Mouse (Mus musculus) erythroblast, adult 5-6 weeks (primary cell): Measurements from ENCODE around the gene Itgb2. TPM values are rescaled to one million over a fixed set of nuclear protein-coding genes. Genes with fewer than 3 reads are reported as not detected.

Experiments used
- ATAC-seq: replicated peaks from 2 replicates; pipeline ENCODE4 v1.8.0; 2016; ENCODE audit warnings: moderate number of reproducible peaks, mild to moderate bottlenecking, moderate TSS enrichment, inconsistent platforms; ENCODE audit not compliant: poor library complexity, low FRiP score, severe bottlenecking
- total RNA-seq, 2 experiments: library from RNA; stranded (forward) in 1 of 2; stranded (reverse) in 1 of 2; fragments of 150-400 nt in 1 of 2; fragments of 200-764, 138-1000 nt in 1 of 2; gene quantifications; 2 replicates each; pipeline versions ENCODE4 v1.2.3 to v1.2.4; 2015 to 2017; ENCODE audit warnings: low replicate concordance in 2 of 2

Itgb2 gene
- total RNA-seq, 2 experiments from 2014 or later, result 55.8 to 74.2 TPM

DNA sequence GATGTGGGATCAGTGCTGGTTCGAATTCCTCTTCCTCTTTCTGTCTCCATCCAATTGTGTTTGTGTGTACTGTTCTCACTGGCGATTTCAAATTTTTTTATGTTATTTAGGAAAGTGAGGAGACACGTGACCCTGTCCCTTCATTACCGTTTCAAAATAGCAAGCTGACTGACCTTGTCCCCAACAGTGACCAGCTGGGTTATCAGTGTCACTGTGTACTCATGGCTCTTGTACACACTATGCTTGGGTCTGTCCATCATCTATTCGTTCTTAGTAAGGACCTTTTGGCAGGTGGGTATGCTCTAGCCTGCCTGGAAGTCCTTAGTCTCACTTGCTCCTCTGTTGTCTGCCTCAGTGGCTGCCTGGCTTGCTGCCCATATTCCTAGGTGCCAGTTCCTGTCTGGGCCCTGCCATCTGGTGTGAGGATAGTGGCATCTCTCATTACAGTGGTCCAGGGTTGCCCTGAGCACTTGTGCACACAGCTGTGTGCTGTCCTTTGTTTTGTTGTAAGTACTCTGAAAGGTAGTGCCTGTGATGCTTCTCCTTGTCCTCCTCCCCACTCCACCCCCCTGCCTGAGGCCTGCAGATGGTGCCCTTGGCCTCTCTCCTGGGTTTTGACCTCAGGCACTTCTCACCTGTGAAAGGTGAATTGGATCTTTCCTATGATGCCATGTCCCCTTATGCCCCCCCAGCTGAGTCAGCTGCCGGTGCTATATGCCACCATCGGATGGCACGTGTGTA, 80.3 kb downstream of the Itgb2 start:
- no peak for ATAC-seq

DNA sequence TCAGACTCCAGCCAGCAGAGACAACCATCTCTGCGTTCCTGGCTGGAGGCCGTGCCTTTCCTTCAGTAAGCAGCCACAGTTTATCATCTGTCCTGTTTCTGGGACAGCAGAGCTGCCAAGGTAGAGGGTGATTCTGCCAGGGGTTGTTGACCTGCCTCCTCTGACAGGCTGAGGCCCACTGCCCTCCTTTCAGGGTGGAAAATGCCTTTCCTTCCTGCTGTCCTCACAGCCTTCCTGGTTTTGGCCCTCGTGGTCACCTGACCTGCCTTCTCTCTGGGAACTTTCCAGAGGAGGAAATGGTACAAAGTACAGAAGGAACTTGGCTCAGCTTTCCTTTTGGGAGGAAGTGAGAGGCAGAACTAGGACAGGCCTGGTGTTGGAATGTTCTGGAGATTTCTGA, 83.4 kb downstream of the Itgb2 start:
- ATAC-seq, result no peak

Other genes with a start within 250 kb of the Itgb2 start
- not detected in 2 replicates for gene Adarb1, start 112.0 kb upstream of the Itgb2 start, total RNA-seq (2015; ENCODE audit: low replicate concordance)
- not detected in 2 replicates for gene Adarb1, start 112.0 kb upstream of the Itgb2 start, total RNA-seq (2017; ENCODE audit: low replicate concordance)
- 4.2 and 6.5 TPM in 2 replicates for gene Fam207a, start 14.5 kb upstream of the Itgb2 start, total RNA-seq (2015; ENCODE audit: low replicate concordance)
- 7.1 and 12.4 TPM in 2 replicates for gene Fam207a, start 14.5 kb upstream of the Itgb2 start, total RNA-seq (2017; ENCODE audit: low replicate concordance)
- 58.8 and 73.6 TPM in 2 replicates for gene Pttg1ip, start 51.5 kb downstream of the Itgb2 start, total RNA-seq (2015; ENCODE audit: low replicate concordance)
- gene Pttg1ip, start 51.5 kb downstream of the Itgb2 start, total RNA-seq (2017; ENCODE audit: low replicate concordance), result 72.6 and 78.0 TPM in 2 replicates
- gene Sumo3, start 75.8 kb downstream of the Itgb2 start, total RNA-seq (2015; ENCODE audit: low replicate concordance), result 6.3 and 20.2 TPM in 2 replicates
- gene Sumo3, start 75.8 kb downstream of the Itgb2 start, total RNA-seq (2017; ENCODE audit: low replicate concordance), result 30.7 and 32.1 TPM in 2 replicates
- not detected in 2 replicates for gene Gm49325, start 75.9 kb downstream of the Itgb2 start, total RNA-seq (2015; ENCODE audit: low replicate concordance)
- gene Gm49325, start 75.9 kb downstream of the Itgb2 start, total RNA-seq (2017; ENCODE audit: low replicate concordance), result not detected in 2 replicates
- 6.1 and 7.5 TPM in 2 replicates for gene Ube2g2, start 92.0 kb downstream of the Itgb2 start, total RNA-seq (2015; ENCODE audit: low replicate concordance)
- 10.5 and 14.4 TPM in 2 replicates for gene Ube2g2, start 92.0 kb downstream of the Itgb2 start, total RNA-seq (2017; ENCODE audit: low replicate concordance)
- not detected in 2 replicates for gene Tspear, start 156.3 kb downstream of the Itgb2 start, total RNA-seq (2015; ENCODE audit: low replicate concordance)
- not detected in 2 replicates for gene Tspear, start 156.3 kb downstream of the Itgb2 start, total RNA-seq (2017; ENCODE audit: low replicate concordance)
- gene Gm19402, start 160.5 kb downstream of the Itgb2 start, total RNA-seq (2015; ENCODE audit: low replicate concordance), result not detected in 2 replicates
- not detected in 2 replicates for gene Gm19402, start 160.5 kb downstream of the Itgb2 start, total RNA-seq (2017; ENCODE audit: low replicate concordance)
- not detected in 2 replicates for gene Gm9508, start 167.0 kb downstream of the Itgb2 start, total RNA-seq (2015; ENCODE audit: low replicate concordance)
- not detected in 2 replicates for gene Gm9508, start 167.0 kb downstream of the Itgb2 start, total RNA-seq (2017; ENCODE audit: low replicate concordance)
- not detected in 2 replicates for gene Gm10272, start 176.4 kb downstream of the Itgb2 start, total RNA-seq (2015; ENCODE audit: low replicate concordance)
- not detected in 2 replicates for gene Gm10272, start 176.4 kb downstream of the Itgb2 start, total RNA-seq (2017; ENCODE audit: low replicate concordance)
- not detected in 2 replicates for gene Gm10024, start 181.2 kb downstream of the Itgb2 start, total RNA-seq (2015; ENCODE audit: low replicate concordance)
- gene Gm10024, start 181.2 kb downstream of the Itgb2 start, total RNA-seq (2017; ENCODE audit: low replicate concordance), result not detected in 2 replicates
- not detected in 2 replicates for gene Gm10142, start 185.6 kb downstream of the Itgb2 start, total RNA-seq (2015; ENCODE audit: low replicate concordance)
- not detected in 2 replicates for gene Gm10142, start 185.6 kb downstream of the Itgb2 start, total RNA-seq (2017; ENCODE audit: low replicate concordance)
- gene Krtap12-1, start 190.3 kb downstream of the Itgb2 start, total RNA-seq (2015; ENCODE audit: low replicate concordance), result not detected in 2 replicates
- gene Krtap12-1, start 190.3 kb downstream of the Itgb2 start, total RNA-seq (2017; ENCODE audit: low replicate concordance), result not detected in 2 replicates
- gene Gm10100, start 196.2 kb downstream of the Itgb2 start, total RNA-seq (2015; ENCODE audit: low replicate concordance), result not detected in 2 replicates
- not detected in 2 replicates for gene Gm10100, start 196.2 kb downstream of the Itgb2 start, total RNA-seq (2017; ENCODE audit: low replicate concordance)
- gene Gm18596, start 212.4 kb downstream of the Itgb2 start, total RNA-seq (2015; ENCODE audit: low replicate concordance), result not detected in 2 replicates
- gene Gm18596, start 212.4 kb downstream of the Itgb2 start, total RNA-seq (2017; ENCODE audit: low replicate concordance), result not detected in 2 replicates
- not detected in 2 replicates for gene Gm9736, start 221.1 kb downstream of the Itgb2 start, total RNA-seq (2015; ENCODE audit: low replicate concordance)
- not detected in 2 replicates for gene Gm9736, start 221.1 kb downstream of the Itgb2 start, total RNA-seq (2017; ENCODE audit: low replicate concordance)
- not detected in 2 replicates for gene Gm3233, start 229.4 kb downstream of the Itgb2 start, total RNA-seq (2015; ENCODE audit: low replicate concordance)
- gene Gm3233, start 229.4 kb downstream of the Itgb2 start, total RNA-seq (2017; ENCODE audit: low replicate concordance), result not detected in 2 replicates
- not detected in 2 replicates for gene Gm3238, start 241.1 kb downstream of the Itgb2 start, total RNA-seq (2015; ENCODE audit: low replicate concordance)
- gene Gm3238, start 241.1 kb downstream of the Itgb2 start, total RNA-seq (2017; ENCODE audit: low replicate concordance), result not detected in 2 replicates
- gene Gm7138, start 246.7 kb downstream of the Itgb2 start, total RNA-seq (2015; ENCODE audit: low replicate concordance), result not detected in 2 replicates
- gene Gm7138, start 246.7 kb downstream of the Itgb2 start, total RNA-seq (2017; ENCODE audit: low replicate concordance), result not detected in 2 replicates